Mouse (Mus musculus): ENCODE results near the gene Nol4l.
"Not testable (repeated sequence)": the region's sequence is repeated elsewhere in the genome, so short reads cannot be mapped to it uniquely, and the experiment has no call there.

The Nol4l gene

DNA sequence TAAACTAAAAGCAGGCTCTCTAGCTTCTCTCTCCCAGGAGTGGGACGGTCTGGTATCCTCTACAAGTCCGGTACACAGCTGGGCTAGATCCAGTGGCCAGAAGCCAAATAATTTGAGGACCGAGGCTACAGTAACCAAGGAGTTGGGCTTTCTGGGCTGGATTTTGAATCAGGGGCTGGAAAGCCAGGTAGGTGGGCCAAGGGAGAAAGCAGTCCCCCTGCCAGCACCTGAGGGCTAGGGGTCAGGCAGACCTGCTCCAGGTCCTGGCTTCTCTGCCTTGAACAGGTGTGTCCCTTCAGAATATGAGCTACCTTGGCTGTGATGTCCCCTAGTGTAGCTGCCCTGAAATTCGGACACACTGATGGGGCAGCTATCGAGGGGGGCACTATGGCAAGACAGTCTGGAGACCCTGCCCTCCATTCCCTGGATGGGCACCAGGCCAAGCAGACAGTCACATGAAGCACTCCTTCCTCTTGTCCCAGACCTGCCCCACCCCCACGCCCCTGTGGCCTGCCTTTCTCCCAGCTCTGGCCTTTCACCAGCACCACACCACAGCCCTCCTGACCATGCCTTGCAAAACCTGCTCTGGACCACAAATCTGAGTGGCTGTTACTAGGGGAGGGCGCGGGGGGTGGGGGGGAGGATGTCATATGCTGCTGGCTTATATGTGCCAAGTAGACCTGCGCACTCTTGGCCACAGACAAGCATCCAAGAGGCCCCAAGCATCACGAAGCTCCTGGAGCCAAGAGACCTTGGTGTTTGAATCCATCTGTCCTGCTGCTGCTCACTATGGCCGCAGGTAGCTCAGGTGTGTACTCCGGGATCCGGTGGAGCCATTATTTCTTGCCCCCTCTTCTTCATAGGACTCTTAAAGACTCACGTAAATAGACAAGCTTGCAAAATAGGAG is 17.1 kb downstream of the Nol4l start:
- DNase-seq (ENCODE audit: low spot score in 2 of 2), result peak in 1 of 2 experiments; percentile 45

DNA sequence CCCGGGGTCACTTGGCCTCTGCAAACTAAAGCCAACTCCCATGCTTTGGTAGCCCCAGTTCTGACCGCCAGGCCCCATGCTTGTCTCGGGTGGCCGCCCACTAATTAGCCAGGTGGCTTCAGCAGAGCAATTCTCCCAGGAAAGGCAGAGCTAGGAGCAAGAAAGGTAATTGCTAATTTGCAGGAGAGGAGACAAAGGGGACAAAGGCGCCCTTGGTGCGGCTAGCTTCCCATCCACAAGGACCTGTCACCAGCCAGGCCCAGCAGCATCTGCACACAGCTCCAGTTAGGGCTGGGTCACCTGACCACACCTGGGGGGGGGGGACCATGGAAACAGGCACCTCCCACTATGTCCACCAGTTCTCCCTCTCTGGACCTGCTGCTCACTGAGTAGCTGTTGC is 18.2 kb downstream of the Nol4l start:
- no peak for DNase-seq (ENCODE audit: low spot score in 2 of 2)

DNA sequence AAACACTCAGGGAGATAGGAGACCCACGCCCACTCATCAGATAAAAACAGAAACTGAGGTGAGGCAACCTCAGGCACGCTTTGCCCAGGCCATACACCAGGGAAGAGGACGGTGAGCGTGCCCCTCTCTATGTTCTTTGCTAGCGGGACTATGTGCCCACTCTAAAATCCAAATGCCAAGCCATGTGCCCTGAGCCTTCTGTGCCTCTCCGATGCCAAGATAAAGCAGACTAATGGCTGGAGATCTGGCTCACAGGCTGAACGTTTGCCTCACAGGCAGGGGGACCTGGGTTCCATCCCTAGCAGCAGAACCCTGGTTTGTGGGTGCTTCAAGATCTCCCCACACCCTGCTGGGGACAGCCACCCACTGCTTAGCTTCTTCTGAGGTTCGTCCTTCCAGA is 19.6 kb downstream of the Nol4l start:
- DNase-seq (ENCODE audit: low spot score in 2 of 2), result no peak

DNA sequence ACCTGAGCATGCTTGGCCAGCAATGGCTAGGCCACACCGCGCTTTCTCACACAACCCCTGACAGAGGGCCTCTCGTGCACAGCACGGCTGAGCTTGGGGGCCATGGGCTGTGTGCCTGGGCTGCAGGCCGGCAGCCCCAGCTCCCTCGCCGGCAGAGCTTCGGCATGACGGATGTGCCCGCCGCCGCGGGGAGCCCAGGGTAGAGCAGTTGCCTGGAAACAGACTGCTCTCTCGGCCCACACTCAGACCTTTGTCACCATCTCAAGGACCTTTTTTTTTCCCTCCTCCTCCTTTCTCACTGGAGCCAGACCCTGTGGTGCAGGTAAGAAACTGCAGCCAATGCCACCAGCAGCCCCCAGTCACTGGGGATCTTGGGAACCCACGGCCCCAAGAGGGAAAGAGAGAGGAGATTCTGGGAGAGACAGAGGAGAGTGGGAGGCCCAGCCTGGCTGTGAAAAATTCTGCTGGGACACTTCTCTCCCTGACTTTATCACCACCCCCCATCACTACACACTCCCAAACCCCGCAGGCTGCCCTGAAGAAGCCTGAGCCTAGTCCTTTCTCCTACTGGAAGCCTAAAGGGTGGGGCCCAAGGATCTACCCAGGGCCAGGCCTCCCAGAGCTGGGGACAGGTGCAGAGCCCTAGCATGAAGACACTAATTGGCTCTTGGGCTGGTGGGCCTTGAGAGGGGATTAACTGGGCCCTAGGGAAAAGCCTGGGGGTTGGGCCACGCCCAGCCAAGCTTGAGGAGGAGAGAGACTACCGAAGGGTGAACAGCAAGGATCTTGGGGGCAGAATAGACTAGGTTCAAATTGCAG is 20.4 kb downstream of the Nol4l start:
- DNase-seq (ENCODE audit: low spot score in 2 of 2), result peak in 1 of 2 experiments; percentile 66

DNA sequence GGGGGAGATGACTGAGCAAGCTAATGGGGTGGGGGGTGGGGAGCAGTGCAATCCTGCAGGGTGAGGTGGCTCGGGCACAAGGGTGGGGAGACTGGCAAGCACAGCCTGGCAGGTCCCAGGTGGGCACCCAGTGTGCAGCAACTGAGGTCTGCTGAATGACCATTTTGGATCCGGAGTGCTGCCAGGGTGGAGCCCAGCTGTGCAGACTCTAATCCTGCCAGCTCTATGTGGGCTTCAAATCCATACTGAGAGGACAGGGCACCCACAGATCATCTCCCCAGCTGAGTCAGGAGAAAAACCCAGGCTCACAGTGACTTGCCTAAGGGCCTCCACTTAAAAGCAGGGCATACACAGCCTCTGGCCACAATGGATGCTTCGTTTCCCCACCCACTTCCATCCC is 21.4 kb downstream of the Nol4l start:
- no peak for DNase-seq (ENCODE audit: low spot score in 2 of 2)

DNA sequence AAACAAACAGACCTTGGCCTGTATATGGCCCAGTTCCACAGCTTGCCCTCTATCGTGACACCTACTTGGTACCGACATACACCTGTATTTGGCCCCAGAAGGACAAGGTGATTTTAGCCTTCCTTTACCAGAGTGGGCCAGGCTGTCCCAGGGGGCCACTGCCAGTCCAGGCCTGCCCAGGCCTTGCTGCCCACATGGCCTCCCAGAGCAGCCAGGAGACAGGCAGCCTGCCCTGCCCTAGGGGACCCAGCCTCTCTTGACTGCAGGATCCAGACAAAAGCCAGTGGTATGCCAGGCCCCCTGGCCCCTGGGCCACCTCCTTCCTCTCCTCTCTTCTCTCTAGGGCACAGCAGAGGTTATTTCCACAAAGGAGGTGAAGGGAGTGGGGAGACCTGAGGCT is 21.8 kb downstream of the Nol4l start:
- no peak for DNase-seq (ENCODE audit: low spot score in 2 of 2)

DNA sequence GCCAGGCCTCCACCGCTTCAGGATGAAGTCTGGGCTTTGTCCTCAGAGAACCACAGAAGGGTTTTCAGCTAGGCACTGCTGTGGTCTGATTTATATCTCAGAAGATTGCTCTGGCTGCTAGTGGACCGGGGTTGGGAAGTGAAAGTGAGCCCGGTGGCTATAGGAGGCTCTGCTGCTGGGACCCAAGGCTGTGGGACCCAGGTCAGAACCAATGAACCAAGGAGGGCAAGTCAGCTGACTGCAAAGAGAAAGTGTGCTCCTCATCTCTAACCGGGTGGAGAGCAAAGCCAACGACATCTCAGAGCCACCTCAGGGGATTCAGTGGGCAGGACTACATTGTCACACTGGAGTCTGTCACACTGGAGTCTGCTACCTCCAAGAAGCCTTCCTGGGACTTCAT is 23.4 kb downstream of the Nol4l start:
- DNase-seq (ENCODE audit: low spot score in 2 of 2), result no peak

DNA sequence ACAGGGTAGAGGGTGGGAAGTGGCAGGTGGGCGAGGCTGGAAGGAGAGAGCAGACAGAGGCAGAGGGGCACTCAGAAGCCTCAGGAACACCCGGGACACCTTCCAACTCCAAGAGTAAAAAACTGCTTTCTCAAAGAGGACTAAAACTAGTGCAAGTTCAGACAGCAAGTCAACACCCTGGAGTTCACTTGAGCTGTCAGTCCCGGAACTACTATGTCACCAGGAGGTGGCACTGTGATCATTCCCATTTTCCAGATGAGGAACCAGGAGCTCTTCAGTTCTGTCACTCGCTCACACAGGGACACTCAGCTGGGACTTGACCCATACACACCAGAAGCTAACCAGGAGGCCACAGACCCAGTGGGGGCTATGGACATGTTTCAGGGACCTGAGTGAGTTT is 30.6 kb downstream of the Nol4l start:
- no peak for DNase-seq (ENCODE audit: low spot score in 2 of 2)

DNA sequence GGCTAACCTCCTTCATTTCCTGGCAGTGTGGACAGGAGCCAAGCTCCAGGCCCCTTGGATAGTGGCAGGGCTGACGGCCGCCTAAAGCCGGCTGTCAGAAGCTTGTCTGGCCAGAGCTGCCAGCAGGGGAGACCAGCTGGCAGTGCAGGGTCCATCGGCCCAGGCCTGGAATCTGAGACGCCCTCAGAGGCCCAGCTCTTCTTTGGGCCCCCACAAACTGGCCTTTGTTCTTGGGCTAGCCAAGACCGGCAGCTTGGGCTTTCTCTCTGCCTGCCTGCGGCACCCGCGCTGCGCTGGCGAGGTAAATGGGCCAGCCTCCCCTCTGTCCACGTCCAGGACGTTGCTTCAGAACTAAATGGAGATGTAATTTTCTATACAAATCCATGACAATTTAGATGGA is 32.9 kb downstream of the Nol4l start:
- peak in 1 of 2 experiments; percentile 70 for DNase-seq (ENCODE audit: low spot score in 2 of 2)

DNA sequence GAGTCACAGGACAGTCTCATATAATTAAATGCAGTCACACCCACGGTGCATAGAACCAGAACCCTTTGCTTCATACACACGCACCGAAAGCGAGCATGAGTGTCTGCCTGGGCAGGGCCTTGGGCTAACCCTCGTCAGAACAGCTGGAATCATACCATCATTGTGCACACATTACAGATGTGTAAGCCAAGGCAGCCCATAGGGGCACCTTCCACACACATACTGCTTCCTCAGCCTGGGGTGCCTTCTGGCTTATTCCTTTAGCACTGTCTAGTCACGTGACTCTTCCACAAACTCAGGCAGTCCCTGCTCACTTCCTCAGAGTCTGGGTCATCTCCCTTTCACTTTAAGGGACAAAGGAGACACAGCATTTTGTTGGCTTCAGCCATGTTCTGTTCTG is 33.5 kb downstream of the Nol4l start:
- DNase-seq (ENCODE audit: low spot score in 2 of 2), result no peak

DNA sequence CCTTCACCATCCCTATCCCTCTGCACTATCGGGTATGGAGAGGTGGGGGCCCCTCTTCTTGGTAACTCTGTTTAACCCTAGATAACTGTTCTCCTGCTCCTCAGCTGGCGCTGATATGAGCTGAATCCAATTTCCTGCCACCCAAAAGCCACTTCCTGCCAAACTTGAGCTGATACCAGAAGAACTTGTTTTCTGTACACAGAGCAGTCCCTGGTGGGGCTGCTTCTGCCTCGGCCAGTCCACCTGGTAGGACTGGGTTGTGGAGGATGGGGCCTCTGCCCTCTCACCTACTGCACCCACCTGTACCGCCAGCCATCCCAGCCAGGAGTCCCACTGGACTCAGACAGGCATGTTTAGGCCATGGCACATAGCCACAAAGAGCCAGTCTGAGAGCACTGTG is 34.0 kb downstream of the Nol4l start:
- DNase-seq (ENCODE audit: low spot score in 2 of 2), result no peak

DNA sequence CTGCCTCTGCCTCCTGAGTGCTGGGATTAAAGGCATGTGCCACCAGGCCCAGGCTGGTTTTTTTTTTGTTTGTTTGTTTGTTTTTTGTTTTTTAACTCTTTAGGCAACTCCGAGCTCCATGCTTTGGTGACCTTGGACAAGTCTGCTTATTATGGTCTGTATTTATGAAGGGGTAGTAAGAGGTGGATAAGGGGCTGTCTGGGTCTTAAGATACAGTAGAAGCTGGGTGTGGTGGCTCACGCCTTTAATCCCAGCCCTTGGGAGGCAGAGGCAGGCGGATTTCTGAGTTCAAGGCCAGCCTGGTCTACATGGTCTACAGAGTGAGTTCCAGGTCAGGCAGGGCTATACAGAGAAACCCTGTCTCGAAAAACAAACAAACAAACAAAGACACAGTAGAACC is 34.4 kb downstream of the Nol4l start:
- DNase-seq (ENCODE audit: low spot score in 2 of 2), result not testable (repeated sequence)

DNA sequence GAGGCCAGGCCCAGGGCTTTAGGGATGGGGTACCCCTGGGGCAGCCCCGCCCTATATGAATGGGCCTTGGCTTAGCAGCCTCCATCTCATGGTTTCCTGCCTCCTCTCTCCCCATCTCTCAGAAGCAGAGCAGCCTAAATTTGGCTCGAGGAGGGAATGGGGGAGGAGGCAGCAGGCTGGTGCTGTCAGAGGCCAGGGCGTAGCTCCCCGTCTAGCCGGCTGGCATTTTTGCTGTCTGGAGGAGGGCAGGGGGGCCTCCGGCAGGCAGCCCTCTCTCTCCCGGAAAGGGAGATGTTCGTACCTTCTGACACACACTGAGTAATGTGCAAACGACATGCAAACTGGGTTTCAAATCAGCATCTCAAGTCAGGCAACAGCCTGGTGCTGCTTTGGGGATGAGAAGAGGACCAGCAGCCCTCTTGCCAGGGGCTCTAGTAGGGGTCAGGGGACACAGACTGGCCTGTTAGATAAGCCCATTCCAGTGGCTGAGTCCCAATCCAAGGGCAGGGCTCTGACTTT is 35.4 kb downstream of the Nol4l start:
- peak in 1 of 2 experiments; percentile 50 for DNase-seq (ENCODE audit: low spot score in 2 of 2)

DNA sequence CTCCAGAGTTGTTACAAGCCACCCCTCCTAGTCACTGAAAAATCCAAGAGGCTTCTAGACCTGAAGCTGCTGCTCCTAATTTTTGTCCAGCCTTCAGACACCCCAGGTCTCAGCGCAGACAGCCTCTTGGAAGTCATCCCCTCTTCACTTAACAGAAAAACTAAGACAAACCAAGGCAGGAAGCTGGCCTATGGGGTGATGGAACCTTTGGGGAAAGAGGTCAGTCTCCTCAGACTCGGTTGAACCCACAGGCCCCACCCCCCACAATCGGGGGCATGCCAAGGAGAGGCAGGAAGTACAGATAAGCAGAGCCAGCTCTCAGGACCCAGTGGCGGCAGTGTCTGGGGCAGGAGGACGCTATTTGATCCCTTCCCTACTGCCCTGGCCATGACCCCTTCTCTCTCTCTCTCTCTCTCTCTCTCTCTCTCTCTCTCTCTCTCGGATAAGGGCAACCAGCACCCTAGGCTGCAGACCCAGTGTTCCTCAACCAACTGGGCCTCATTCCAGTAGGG is 35.9 kb downstream of the Nol4l start:
- DNase-seq (ENCODE audit: low spot score in 2 of 2), result no peak

DNA sequence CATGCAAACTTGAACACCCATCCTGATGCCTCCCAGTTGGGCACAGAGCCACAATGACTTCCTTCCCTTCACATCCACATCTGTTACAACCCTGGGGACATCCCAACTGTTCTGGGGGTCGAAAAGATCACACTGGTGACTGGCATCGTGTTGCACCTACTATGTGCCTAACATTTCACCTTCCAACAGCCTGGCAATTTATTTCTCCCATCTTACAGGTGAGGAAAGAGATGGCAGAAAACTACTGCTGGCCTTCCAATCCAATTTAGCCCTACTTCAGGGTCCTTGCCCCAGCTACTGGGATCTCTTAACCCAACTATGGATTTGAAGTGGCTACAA is 36.4 kb downstream of the Nol4l start:
- DNase-seq (ENCODE audit: low spot score in 2 of 2), result no peak

DNA sequence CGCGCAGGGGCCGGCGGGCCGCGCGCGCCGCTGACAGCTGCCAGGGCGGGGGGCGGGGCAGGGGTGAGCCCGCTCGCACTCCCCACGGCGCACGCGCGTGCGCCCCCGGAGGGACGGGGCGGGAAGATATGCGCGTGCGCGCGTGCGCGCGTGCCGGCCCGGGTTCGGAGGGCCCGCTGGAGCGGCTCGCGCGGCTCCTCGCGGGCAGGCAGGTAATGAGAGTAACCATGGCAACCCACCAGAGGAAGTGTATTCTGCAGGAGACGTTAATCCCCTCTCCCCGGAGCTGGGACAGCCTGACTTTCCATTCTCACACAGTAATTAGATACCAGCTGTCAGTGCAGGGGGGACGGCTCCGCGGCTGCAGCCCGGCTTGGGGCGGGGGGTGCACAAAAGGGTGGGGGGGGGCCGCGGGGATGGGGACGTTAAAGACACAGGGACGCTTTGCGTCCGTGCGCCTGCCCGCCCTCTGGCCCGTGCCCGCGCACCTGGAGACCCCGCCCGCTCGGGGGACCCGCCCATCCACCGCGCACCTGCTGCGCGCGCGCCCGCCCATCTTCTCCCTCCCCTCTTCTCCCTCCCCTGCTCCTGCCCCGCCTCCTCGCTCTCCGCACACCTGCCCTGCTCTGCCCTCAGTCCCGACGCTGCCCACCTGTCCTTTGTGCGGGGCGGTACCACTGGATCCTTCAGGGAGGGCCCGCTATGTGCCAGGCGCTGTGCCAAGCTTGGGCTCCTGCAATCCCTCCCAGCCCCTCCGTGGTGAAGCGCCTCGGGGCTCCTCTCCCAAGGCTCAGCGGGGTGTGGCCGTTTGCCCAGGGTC is 37.0 kb downstream of the Nol4l start, which contains the start of gene 4930404H24Rik:
TSS of gene 4930404H24Rik (plus strand) at position 218 of the 820 bp plus-strand sequence.
- peak; percentile 55 to 85 for DNase-seq (ENCODE audit: low spot score in 2 of 2)

DNA sequence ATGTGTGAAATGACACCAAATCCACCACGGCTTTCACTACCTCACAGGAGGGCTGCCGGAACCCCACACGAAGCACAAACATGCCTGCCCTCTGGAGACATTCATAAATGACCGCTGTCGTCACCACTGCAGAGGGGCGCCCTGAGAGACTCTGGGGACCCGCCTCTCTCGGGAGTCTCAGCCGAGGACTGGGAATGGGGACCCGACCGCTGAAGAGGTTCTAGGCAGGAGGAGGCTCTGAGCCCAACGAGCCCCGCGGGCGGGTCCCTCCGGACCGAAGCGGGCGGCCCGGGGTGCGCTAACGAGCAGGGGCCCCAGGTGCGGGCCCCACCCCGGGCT is 37.6 kb downstream of the Nol4l start:
- DNase-seq (ENCODE audit: low spot score in 2 of 2), result no peak

DNA sequence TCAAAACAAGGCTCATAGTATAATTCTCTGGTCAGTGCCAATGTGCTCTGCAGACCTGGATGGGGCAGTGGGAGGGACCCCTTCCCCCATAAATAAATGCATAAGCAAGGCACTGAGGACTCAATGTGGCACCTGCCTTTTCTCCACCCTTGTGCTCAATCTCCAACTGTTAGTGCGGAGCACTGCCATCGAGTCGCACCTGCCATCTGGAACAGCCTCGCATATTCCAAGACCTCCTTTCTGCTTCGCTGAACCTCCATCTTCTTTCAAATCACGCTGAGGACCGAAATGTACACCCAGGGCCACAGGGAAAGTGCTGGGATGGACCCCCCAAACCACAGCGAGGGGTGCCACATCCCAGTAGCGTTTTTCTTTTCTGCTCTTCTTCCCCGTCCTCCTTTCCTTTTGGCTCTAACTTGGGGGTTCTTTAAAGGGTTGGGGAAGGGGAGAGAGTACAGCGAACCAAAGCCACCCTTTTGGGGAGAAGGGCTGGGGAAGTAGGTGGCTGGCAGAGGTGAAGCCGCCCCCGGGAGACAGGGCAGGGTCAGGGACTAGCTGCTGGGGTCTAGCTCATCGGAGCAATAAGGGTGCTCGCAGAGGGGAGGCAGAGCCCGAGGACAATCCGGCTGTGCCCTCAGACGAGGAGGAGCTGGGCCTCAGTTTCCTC is 38.1 kb downstream of the Nol4l start:
- DNase-seq (ENCODE audit: low spot score in 2 of 2), result peak in 1 of 2 experiments; percentile 42

DNA sequence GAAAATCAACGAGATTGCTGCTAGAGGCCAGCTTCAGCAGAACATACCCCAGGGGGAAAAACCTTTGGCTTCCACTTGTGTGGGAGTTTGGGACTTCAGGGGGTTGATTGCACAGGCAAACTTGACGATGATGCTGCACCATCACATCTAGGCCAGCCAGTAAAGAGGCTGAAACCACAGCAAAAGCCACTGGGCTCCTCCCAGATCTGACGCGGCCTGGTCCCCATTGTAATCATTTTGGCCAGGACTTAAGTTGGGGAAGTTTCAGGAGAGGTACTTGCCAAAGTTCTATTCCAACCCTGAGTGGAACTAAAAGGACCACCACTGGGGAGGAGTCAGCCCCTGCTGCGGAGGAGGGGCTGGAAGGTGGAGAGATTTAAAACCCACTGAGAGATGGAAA is 38.8 kb downstream of the Nol4l start:
- peak in 1 of 2 experiments; percentile 19 for DNase-seq (ENCODE audit: low spot score in 2 of 2)

DNA sequence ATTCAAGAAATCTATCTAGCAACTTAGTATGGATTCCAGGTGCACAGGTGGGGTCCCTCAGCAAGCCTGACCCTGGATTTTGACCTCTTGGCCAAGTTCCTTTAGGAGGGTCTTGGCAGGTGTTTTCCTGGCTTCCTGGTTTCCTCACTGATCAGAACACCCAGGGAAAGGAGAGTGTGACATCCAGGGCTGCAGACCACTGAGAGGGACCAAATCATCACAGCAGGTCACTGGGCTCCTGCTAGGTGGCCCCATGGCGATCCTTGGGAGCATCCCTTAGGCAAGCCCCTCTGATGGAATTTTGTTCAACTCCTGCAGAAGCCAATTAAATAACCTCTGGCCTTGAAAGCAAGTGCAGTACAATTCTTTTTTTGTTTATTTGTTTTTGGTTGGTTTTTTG is 39.7 kb downstream of the Nol4l start:
- DNase-seq (ENCODE audit: low spot score in 2 of 2), result no peak

DNA sequence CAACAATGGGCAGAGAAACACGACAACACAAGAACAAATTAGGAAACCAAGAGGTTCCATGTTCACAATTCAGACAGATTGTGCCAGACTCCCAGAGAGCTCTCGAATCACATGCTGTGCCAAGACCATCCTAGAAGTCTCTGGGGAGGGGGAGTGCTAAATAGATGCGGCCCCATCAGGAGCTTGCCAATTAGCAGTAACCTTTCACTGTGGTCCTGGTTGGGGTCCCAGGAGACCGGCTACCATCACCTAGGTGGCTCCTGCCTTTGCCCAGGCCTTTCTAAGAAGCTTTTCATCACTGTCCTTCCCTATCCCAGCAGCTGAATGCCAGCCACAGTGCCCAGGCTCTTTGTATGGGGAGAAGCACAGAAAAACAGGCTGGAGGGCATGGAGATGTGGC is 45.7 kb downstream of the Nol4l start:
- no peak for DNase-seq (ENCODE audit: low spot score in 2 of 2)
